Mouse (Mus musculus): ENCODE results near the gene Heatr6. TPM values are rescaled to one million over a fixed set of nuclear protein-coding genes. Genes with fewer than 3 reads are reported as not detected.

The Heatr6 gene
- polyA plus RNA-seq, 1 experiment from 2014 or later, result 6.0 TPM

- H3K36me3 ChIP-seq (replicated peaks; ENCODE audit: insufficient read depth, low read length), result no peaks in the 10 kb centered on the region
- no peak overlapping the region for H3K4me2 ChIP-seq (ENCODE audit: low read depth, low read length)
- no peak for ATAC-seq
- DNase-seq, result no peak
- peaks cover 12% of the 10 kb centered on the region for H3K4me1 ChIP-seq (ENCODE audit: insufficient read depth)
- TF ChIP-seq CTCF (IDR thresholded peaks at IDR 0.05; ENCODE audit: low read depth), result no peak
- TF ChIP-seq EP300 (IDR thresholded peaks at IDR 0.05; ENCODE audit: low read depth), result no peak
- H3K27ac ChIP-seq (ENCODE audit: low read depth), result no peak overlapping the region
- no peaks in the 10 kb centered on the region for H3K27me3 ChIP-seq (ENCODE audit: insufficient read depth, low read length)
- no peaks in the 10 kb centered on the region for H3K9me3 ChIP-seq (ENCODE audit: low read length)
- 45% methylated on average over 2 of the region's 2 CpGs for WGBS (ENCODE audit: insufficient replicate concordance)
- no peak overlapping the region for H3K4me3 ChIP-seq (ENCODE audit: low read depth, low read length)
- no peak overlapping the region for H3K9ac ChIP-seq (replicated peaks)
These were observed 17.6 kb upstream of the Heatr6 start for GRCm38 (mm10) chr11:83735881-83736280.

DNA sequence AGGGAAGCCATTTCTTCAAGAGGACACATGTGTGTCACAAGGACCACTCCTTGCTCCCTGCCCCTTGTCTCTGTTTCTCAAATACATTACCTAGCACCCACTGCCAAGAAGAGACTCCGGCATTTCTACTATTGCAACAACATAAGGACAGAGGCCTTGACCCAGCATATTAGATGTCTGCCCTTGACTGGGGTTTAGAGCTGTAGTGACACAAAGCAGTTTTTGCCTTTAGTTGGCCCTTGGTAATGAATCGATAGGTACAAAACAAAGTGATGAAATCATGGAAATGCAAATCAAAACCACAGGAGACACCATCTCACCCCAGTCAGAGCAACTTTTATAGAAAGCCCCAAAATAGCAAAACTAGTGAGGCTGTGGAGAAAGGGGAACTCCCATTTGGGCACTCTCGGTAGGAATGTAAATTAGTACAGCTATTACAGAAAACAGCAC, 16.4 kb upstream of the Heatr6 start:
- ATAC-seq (peak; percentile 16; the same call in 1 of the 2 replicates), DNase-seq (no peak)
- TF ChIP-seq CTCF (IDR thresholded peaks at IDR 0.05; ENCODE audit: low read depth), result no peak
- TF ChIP-seq EP300 (IDR thresholded peaks at IDR 0.05; ENCODE audit: low read depth), result no peak
- Histone ChIP-seq H3K36me3 (replicated peaks; ENCODE audit: insufficient read depth, low read length) (no peaks in the 10 kb centered on the region), H3K27me3 (ENCODE audit: insufficient read depth, low read length) (no peaks in the 10 kb centered on the region), H3K9me3 (ENCODE audit: low read length) (no peaks in the 10 kb centered on the region), H3K9ac (replicated peaks) (no peak overlapping the region), H3K4me2 (ENCODE audit: low read depth, low read length) (no peak overlapping the region), H3K27ac (ENCODE audit: low read depth) (0 out of 2 replicates have a peak overlapping the region, but pooled peaks have one; percentile 41), H3K4me1 (ENCODE audit: insufficient read depth) (peaks cover 14% of the 10 kb centered on the region), H3K4me3 (ENCODE audit: low read depth, low read length) (no peak overlapping the region)
- 23% methylated on average over 3 of the region's 3 CpGs for WGBS (ENCODE audit: insufficient replicate concordance)

- no peak overlapping the region for H3K9ac ChIP-seq (replicated peaks)
- peak; percentile 74 for DNase-seq
- no peaks in the 10 kb centered on the region for H3K36me3 ChIP-seq (replicated peaks; ENCODE audit: insufficient read depth, low read length)
- 22% methylated on average over 5 of the region's 5 CpGs for WGBS (ENCODE audit: insufficient replicate concordance)
- H3K4me3 ChIP-seq (ENCODE audit: low read depth, low read length), result no peak overlapping the region
- peaks cover 27% of the 10 kb centered on the region for H3K4me1 ChIP-seq (ENCODE audit: insufficient read depth)
- H3K4me2 ChIP-seq (ENCODE audit: low read depth, low read length), result no peak overlapping the region
- H3K9me3 ChIP-seq (ENCODE audit: low read length), result no peaks in the 10 kb centered on the region
- TF ChIP-seq EP300 (IDR thresholded peaks at IDR 0.05; ENCODE audit: low read depth) (no peak), CTCF (IDR thresholded peaks at IDR 0.05; ENCODE audit: low read depth) (peak; percentile 90)
- ATAC-seq, result no peak
- H3K27me3 ChIP-seq (ENCODE audit: insufficient read depth, low read length), result no peaks in the 10 kb centered on the region
- no peak overlapping the region for H3K27ac ChIP-seq (ENCODE audit: low read depth)
These were observed 14.3 kb upstream of the Heatr6 start for GRCm38 (mm10) chr11:83739241-83739640.

DNA sequence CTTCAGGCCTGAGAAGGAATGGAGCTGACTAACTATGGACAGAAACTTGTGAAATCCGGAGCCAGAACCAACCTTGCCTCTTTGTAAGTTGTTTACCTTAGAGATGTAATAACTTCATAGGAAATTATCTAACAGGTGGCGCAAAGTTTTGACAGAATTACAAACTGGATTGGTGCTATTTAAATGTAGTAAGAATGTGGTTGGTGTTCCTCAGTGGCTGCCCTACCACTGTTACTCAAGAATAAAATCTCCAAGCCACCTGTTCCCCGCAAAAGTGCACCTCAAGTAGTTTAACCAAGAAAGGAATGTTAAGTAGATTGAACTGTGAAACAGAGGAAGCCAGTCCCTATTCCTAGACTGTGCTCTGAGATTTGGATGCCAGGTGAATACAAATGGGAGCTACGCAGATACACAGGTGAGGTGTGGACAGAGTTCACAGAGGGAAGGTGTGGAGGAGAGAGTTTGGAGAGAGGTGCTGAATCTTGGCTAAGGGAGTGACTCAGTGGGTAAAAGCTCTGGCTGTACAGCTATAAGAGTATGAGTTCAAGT, 13.0 kb upstream of the Heatr6 start:
- H3K4me1 ChIP-seq (ENCODE audit: insufficient read depth), result peaks cover 30% of the 10 kb centered on the region
- H3K36me3 ChIP-seq (replicated peaks; ENCODE audit: insufficient read depth, low read length), result no peaks in the 10 kb centered on the region
- no peak overlapping the region for H3K4me3 ChIP-seq (ENCODE audit: low read depth, low read length)
- H3K27ac ChIP-seq (ENCODE audit: low read depth), result 0 out of 2 replicates have a peak overlapping the region, but pooled peaks have one; percentile 22
- H3K27me3 ChIP-seq (ENCODE audit: insufficient read depth, low read length), result no peaks in the 10 kb centered on the region
- TF ChIP-seq EP300 (IDR thresholded peaks at IDR 0.05; ENCODE audit: low read depth), result no peak
- TF ChIP-seq CTCF (IDR thresholded peaks at IDR 0.05; ENCODE audit: low read depth), result no peak
- WGBS (ENCODE audit: insufficient replicate concordance), result 69% methylated on average over 4 of the region's 4 CpGs
- no peak overlapping the region for H3K9ac ChIP-seq (replicated peaks)
- no peaks in the 10 kb centered on the region for H3K9me3 ChIP-seq (ENCODE audit: low read length)
- DNase-seq (no peak), ATAC-seq (no peak)
- no peak overlapping the region for H3K4me2 ChIP-seq (ENCODE audit: low read depth, low read length)

- Histone ChIP-seq H3K4me3 (ENCODE audit: low read depth, low read length) (no peak overlapping the region), H3K4me2 (ENCODE audit: low read depth, low read length) (peak overlapping the region; percentile 51), H3K9ac (replicated peaks) (0 out of 2 replicates have a peak overlapping the region, but pooled peaks have one; percentile 9), H3K27ac (ENCODE audit: low read depth) (peak overlapping the region; percentile 81; the same call in 1 of the 2 replicates), H3K9me3 (ENCODE audit: low read length) (no peaks in the 10 kb centered on the region), H3K4me1 (ENCODE audit: insufficient read depth) (peaks cover 30% of the 10 kb centered on the region), H3K27me3 (ENCODE audit: insufficient read depth, low read length) (no peaks in the 10 kb centered on the region), H3K36me3 (replicated peaks; ENCODE audit: insufficient read depth, low read length) (no peaks in the 10 kb centered on the region)
- TF ChIP-seq EP300 (IDR thresholded peaks at IDR 0.05; ENCODE audit: low read depth) (no peak), CTCF (IDR thresholded peaks at IDR 0.05; ENCODE audit: low read depth) (no peak)
- WGBS (ENCODE audit: insufficient replicate concordance), result 51% methylated on average over 5 of the region's 5 CpGs
- ATAC-seq, result peak; percentile 71
- peak; percentile 36 for DNase-seq
These were observed 11.7 kb upstream of the Heatr6 start for GRCm38 (mm10) chr11:83741841-83742240.

- peaks cover 33% of the 10 kb centered on the region for H3K4me1 ChIP-seq (ENCODE audit: insufficient read depth)
- no peak overlapping the region for H3K9ac ChIP-seq (replicated peaks)
- H3K4me2 ChIP-seq (ENCODE audit: low read depth, low read length), result peak overlapping the region; percentile 28; the same call in 1 of the 2 replicates
- ATAC-seq, result no peak
- no peaks in the 10 kb centered on the region for H3K36me3 ChIP-seq (replicated peaks; ENCODE audit: insufficient read depth, low read length)
- WGBS (ENCODE audit: insufficient replicate concordance), result 57% methylated on average over 9 of the region's 9 CpGs
- H3K27ac ChIP-seq (ENCODE audit: low read depth), result peak overlapping the region; percentile 59
- DNase-seq, result no peak
- no peaks in the 10 kb centered on the region for H3K27me3 ChIP-seq (ENCODE audit: insufficient read depth, low read length)
- H3K4me3 ChIP-seq (ENCODE audit: low read depth, low read length), result no peak overlapping the region
- H3K9me3 ChIP-seq (ENCODE audit: low read length), result no peaks in the 10 kb centered on the region
- TF ChIP-seq EP300 (IDR thresholded peaks at IDR 0.05; ENCODE audit: low read depth), result no peak
- TF ChIP-seq CTCF (IDR thresholded peaks at IDR 0.05; ENCODE audit: low read depth), result no peak
These were observed 10.7 kb upstream of the Heatr6 start for GRCm38 (mm10) chr11:83742731-83743355.
